Mouse (Mus musculus) kidney, postnatal 0 days (tissue): ENCODE data around the gene Gm10376. TPM values are rescaled to one million over a fixed set of nuclear protein-coding genes. Genes with fewer than 3 reads are reported as not detected.
"Not testable (repeated sequence)": the region's sequence is repeated elsewhere in the genome, so short reads cannot be mapped to it uniquely, and the experiment has no call there.

Experiments used
- ATAC-seq: fragments of 200-750 bp; cut with Nextera tagmentation; replicated peaks from 2 replicates; pipeline ENCODE4 v1.8.0; 2017; ENCODE audit warnings: low read depth, moderate number of reproducible peaks, moderate TSS enrichment, moderate library complexity; ENCODE audit not compliant: low FRiP score
- DNase-seq: peaks from one replicate; pipeline ENCODE4 v3.0.0-alpha.2; 2016; ENCODE audit warnings: low spot score
- H3K27ac ChIP-seq: fragments of 300-500 bp; sonication (generic); 2 replicates; pipeline ENCODE4 v1.5.1; 2014; ENCODE audit warnings: mild to moderate bottlenecking
- H3K27me3 ChIP-seq: fragments of 300-500 bp; sonication (generic); 2 replicates; pipeline ENCODE4 v1.6.1; 2014; ENCODE audit warnings: low read length, mixed read lengths; ENCODE audit not compliant: insufficient read depth
- H3K36me3 ChIP-seq: fragments of 300-500 bp; sonication (generic); 2 replicates; pipeline ENCODE4 v1.6.1; 2014; ENCODE audit warnings: low read length, mixed read lengths; ENCODE audit not compliant: insufficient read depth
- H3K4me1 ChIP-seq: fragments of 300-500 bp; sonication (generic); replicated peaks from 2 replicates; pipeline ENCODE4 v1.6.1; 2014; ENCODE audit warnings: antibody characterized with exemption, low read length, mixed read lengths; ENCODE audit not compliant: insufficient read depth
- H3K4me2 ChIP-seq: fragments of 300-500 bp; sonication (generic); 2 replicates; pipeline ENCODE4 v1.6.1; 2014; ENCODE audit warnings: mild to moderate bottlenecking, low read length, moderate library complexity, mixed read lengths
- H3K4me3 ChIP-seq: fragments of 300-500 bp; sonication (generic); replicated peaks from 2 replicates; pipeline ENCODE4 v1.5.1; 2014; ENCODE audit warnings: low read depth, low read length
- H3K9ac ChIP-seq: fragments of 300-500 bp; sonication (generic); 2 replicates; pipeline ENCODE4 v1.6.1; 2014; ENCODE audit warnings: low read depth, low read length
- H3K9me3 ChIP-seq: fragments of 300-500 bp; sonication (generic); replicated peaks from 2 replicates; pipeline ENCODE4 v1.6.1; 2016; ENCODE audit warnings: low read length, inconsistent platforms, mixed read lengths
- WGBS: fragments of 180-500 bp; shearing (Covaris S2); extraction: QIAGEN DNeasy Blood & Tissue Kit; methylation state at CpG from one replicate; pipeline ENCODE4 v1.1.7; 2014; 5-methylcytosine and 5-hydroxymethylcytosine counted together
- polyA plus RNA-seq: library from polyadenylated mRNA; unstranded; fragments of >200 nt; fragmentation: Nextera tagmentation; extraction: Ambion mirVana; gene quantifications from 2 replicates; pipeline ENCODE4 v1.2.1, GENCODE M21; 2015

Gene Gm10376
- not detected in 2 replicates for polyA plus RNA-seq

- H3K4me2 ChIP-seq: not testable (repeated sequence)
Measured at GRCm38 (mm10) chr14:43015528-43015927, at the start of gene Gm10376. Gene Gm10376, minus strand, starts transcription at chr14:43015628.

GRCm38 (mm10) chr14:43060179-43060578 lies 44.8 kb upstream of the Gm10376 start:
- WGBS: 64% methylated on average over 4 of the region's 4 CpGs
- not testable (repeated sequence) for H3K9ac ChIP-seq, H3K36me3 ChIP-seq, H3K27ac ChIP-seq, H3K27me3 ChIP-seq, ATAC-seq, H3K9me3 ChIP-seq, H3K4me1 ChIP-seq, H3K4me2 ChIP-seq, DNase-seq, H3K4me3 ChIP-seq

More at GRCm38 (mm10) chr14:43015528-43015927, at the start of gene Gm10376:
- H3K9me3 ChIP-seq, H3K4me1 ChIP-seq, H3K27me3 ChIP-seq, DNase-seq, H3K9ac ChIP-seq, H3K36me3 ChIP-seq, ATAC-seq, H3K27ac ChIP-seq, H3K4me3 ChIP-seq: not testable (repeated sequence)

DNA sequence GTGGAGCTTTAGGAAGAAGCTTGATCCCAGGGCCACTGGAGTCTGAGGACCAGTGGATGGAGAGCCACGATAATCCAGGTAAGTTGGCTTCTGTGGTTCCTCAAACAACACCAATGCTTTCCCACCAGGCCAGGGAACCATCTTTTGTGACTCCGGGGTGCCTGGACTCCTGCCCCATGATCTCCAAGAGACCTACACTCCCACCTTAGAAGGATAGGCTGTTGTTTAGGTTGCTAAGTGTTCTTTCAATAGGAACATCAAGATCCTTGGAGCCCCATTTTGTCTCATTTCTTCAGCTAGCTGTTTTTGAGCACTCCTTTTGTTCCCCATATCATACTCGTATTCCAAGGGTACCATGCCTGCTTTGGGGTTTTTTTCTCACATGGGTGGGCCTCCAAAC lies 42.6 kb upstream of the Gm10376 start:
- DNase-seq, ATAC-seq, H3K4me1 ChIP-seq, H3K27me3 ChIP-seq, H3K9ac ChIP-seq, H3K4me3 ChIP-seq, H3K9me3 ChIP-seq, H3K4me2 ChIP-seq, H3K27ac ChIP-seq, H3K36me3 ChIP-seq: not testable (repeated sequence)
- 79% methylated on average over 3 of the region's 3 CpGs for WGBS

DNA sequence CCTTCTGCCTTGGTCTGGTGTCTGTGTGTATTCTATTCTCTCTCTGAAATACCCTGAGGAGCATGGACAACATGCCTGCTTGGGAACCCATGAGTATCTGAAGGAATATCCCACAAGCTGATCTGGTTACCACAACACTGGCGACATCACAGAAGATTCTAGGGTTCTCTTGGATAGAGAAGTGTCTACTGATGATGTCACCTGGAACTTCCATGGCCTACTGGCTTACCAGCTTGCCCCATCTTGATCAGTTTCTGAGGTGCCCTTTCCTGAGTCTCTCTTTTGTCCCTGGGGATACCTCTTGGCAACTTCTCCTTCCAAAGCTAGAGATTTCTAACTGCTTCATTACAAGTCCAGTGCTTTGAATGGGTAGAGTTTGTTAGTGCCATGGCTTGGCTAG lies 21.9 kb downstream of the Gm10376 start, which contains the start of gene Gm8082:
TSS of gene Gm8082 (minus strand) at position 101 of the 400 bp plus-strand sequence.
- not testable (repeated sequence) for H3K4me3 ChIP-seq, H3K36me3 ChIP-seq, H3K9ac ChIP-seq, H3K4me1 ChIP-seq, H3K4me2 ChIP-seq, H3K27ac ChIP-seq, H3K27me3 ChIP-seq, ATAC-seq, DNase-seq, H3K9me3 ChIP-seq
- no CpG with 5 or more reads among the region's 1 CpGs for WGBS

Other genes starting within 250 kb of the Gm10376 start
- not detected in 2 replicates for gene Gm3015, start 246.8 kb downstream of the Gm10376 start, polyA plus RNA-seq
- gene Gm10377, start 217.6 kb downstream of the Gm10376 start, polyA plus RNA-seq: not detected in 2 replicates
- not detected in 2 replicates for gene Gm21977, start 162.2 kb downstream of the Gm10376 start, polyA plus RNA-seq
- gene Gm8082, start 22.0 kb downstream of the Gm10376 start, polyA plus RNA-seq: not detected in 2 replicates
- not detected in 2 replicates for gene Gm8094, start 61.0 kb upstream of the Gm10376 start, polyA plus RNA-seq
- gene Gm8104, start 85.0 kb upstream of the Gm10376 start, polyA plus RNA-seq: not detected in 2 replicates
- gene Gm7233, start 164.2 kb upstream of the Gm10376 start, polyA plus RNA-seq: not detected in 2 replicates
- gene Gm8122, start 219.7 kb upstream of the Gm10376 start, polyA plus RNA-seq: not detected in 2 replicates
- gene Gm8126, start 243.0 kb upstream of the Gm10376 start, polyA plus RNA-seq: not detected in 2 replicates